Comparison of ENCODE assay signal across 9 mouse cellular contexts in the genomic region with DNA sequence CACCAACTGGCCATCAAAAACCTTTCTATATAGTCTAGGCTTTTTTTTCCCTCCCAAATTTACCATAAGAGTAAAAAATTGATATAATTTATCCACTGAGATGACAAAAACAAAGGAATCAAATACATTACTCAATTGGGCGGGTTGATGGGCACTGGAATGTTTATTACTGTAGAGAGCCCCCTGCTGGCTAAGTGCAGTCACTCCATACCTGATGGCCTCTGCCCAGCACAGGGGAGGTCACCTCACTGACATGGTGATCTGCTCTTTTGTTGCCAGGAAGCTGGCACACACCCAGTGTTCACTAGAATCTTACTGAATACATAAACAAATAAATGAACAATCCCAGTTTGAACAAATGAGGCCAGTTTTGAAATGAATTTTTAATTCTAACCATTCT. TPM values are rescaled to one million over a fixed set of nuclear protein-coding genes. Genes with fewer than 3 reads are reported as not detected.
DNase-seq lines count a peak whose midpoint lies in the region; ATAC-seq and TF ChIP-seq lines count a peak whose summit lies in the region.
"Had no signal": no experiment of that assay in that cellular context is flagged by ENCODE, and none has a peak within 500 bp of the region (broad histone marks: within the 10 kb centered on the region; RNA-seq: fewer than 3 reads in every experiment).

No protein-coding gene starts in this region.

- no peak overlapping the region for H3K9ac ChIP-seq in heart, adult 2 months (ENCODE audit: low read depth, low read length)
- H3K9ac ChIP-seq in liver, embryonic 13.5 days: no peak overlapping the region
- H3K9ac ChIP-seq: embryonic facial prominence, embryonic 12.5 days had no signal

- H3K27ac ChIP-seq in heart, adult 2 months: no peak overlapping the region
- H3K27ac ChIP-seq in bone marrow, adult 2 months (ENCODE audit: control insufficient read depth, insufficient read depth, low read depth, low read length, poor library complexity): no peak overlapping the region
- H3K27ac ChIP-seq in liver, embryonic 13.5 days: no peak overlapping the region
- H3K27ac ChIP-seq: embryonic facial prominence, embryonic 12.5 days had no signal

- no peaks in the 10 kb centered on the region for H3K9me3 ChIP-seq in liver, embryonic 13.5 days (replicated peaks)
- H3K9me3 ChIP-seq: embryonic facial prominence, embryonic 12.5 days had no signal

- no peaks in the 10 kb centered on the region for H3K36me3 ChIP-seq in heart, adult 2 months (ENCODE audit: control insufficient read depth, insufficient read depth, low read length)
- H3K36me3 ChIP-seq in liver, embryonic 13.5 days: peaks cover 6% of the 10 kb centered on the region
- H3K36me3 ChIP-seq: embryonic facial prominence, embryonic 12.5 days had no signal

- H3K27me3 ChIP-seq in heart, adult 2 months (ENCODE audit: control insufficient read depth, insufficient read depth, low read length): no peaks in the 10 kb centered on the region
- no peaks in the 10 kb centered on the region for H3K27me3 ChIP-seq in liver, embryonic 13.5 days
- H3K27me3 ChIP-seq: embryonic facial prominence, embryonic 12.5 days had no signal

- TF ChIP-seq CTCF in heart, adult 2 months (IDR thresholded peaks at IDR 0.05): peak; percentile 81
- TF ChIP-seq CTCF in bone marrow, adult 2 months (IDR thresholded peaks at IDR 0.05; ENCODE audit: control insufficient read depth, insufficient read depth, low read length): peak; percentile 69

- WGBS in heart, adult 2 months: 29% methylated on average over 1 of the region's 1 CpGs
- 28% methylated on average over 1 of the region's 1 CpGs for WGBS in bone marrow, adult 2 months
- WGBS in liver, embryonic 13.5 days (ENCODE audit: insufficient replicate concordance): 20% methylated on average over 1 of the region's 1 CpGs

- no peak overlapping the region for H3K4me2 ChIP-seq in liver, embryonic 13.5 days
- H3K4me2 ChIP-seq: embryonic facial prominence, embryonic 12.5 days had no signal

- H3K79me2 ChIP-seq in heart, adult 2 months (replicated peaks; ENCODE audit: control insufficient read depth, insufficient read depth, low read length): no peaks in the 10 kb centered on the region

- DNase-seq in heart, adult 2 months: peak in 1 of 2 experiments; percentile 30
- no peak for DNase-seq in heart, postnatal 25 days (ENCODE audit: low spot score)
- DNase-seq in liver, embryonic 13.5 days: peak; percentile 23
- peak; percentile 37 to 43 for DNase-seq in spleen, postnatal 36 days (ENCODE audit: low spot score in 2 of 2)
- DNase-seq in layer of hippocampus, adult 8-10 months (ENCODE audit: low spot score in 2 of 2): no peak

- H3K4me3 ChIP-seq in heart, adult 2 months: no peak overlapping the region
- H3K4me3 ChIP-seq in bone marrow, adult 2 months (replicated peaks; ENCODE audit: control insufficient read depth, low read depth, low read length): no peak overlapping the region
- H3K4me3 ChIP-seq in liver, embryonic 13.5 days (replicated peaks): no peak overlapping the region
- H3K4me3 ChIP-seq: embryonic facial prominence, embryonic 12.5 days had no signal

- peak; percentile 77 for ATAC-seq in CD4-positive, CD25-positive, alpha-beta regulatory T cell, adult 4 months
- ATAC-seq in granulocyte monocyte progenitor cell, adult 5-6 weeks (replicated peaks; ENCODE audit: poor library complexity, severe bottlenecking): peak; percentile 83
- ATAC-seq in liver, embryonic 13.5 days (ENCODE audit: low read depth): peak; percentile 59; the same call in 1 of the 2 replicates

- TF ChIP-seq EP300 in heart, adult 2 months (IDR thresholded peaks at IDR 0.05; ENCODE audit: insufficient read depth, low read depth, low read length): no peak

- intact Hi-C loops in heart, adult 2 months (cut with DNase I): no loop called here
- intact Hi-C loops in heart, postnatal 25 days (cut with DNase I): no loop called here

- no peaks in the 10 kb centered on the region; the same call in 1 of the 2 replicates for H3K4me1 ChIP-seq in heart, adult 2 months (ENCODE audit: control insufficient read depth, insufficient read depth, low read length)
- no peaks in the 10 kb centered on the region for H3K4me1 ChIP-seq in bone marrow, adult 2 months (ENCODE audit: control insufficient read depth, insufficient read depth, low read length)
- peaks cover 6% of the 10 kb centered on the region for H3K4me1 ChIP-seq in liver, embryonic 13.5 days (replicated peaks)

- no peak for TF ChIP-seq POLR2A in heart, adult 2 months (IDR thresholded peaks at IDR 0.05; ENCODE audit: insufficient read depth, low read depth, low read length)
- TF ChIP-seq POLR2A in bone marrow, adult 2 months (IDR thresholded peaks at IDR 0.05; ENCODE audit: borderline replicate concordance, control insufficient read depth, low read depth, low read length): no peak

RNA-seq across cellular contexts. Expression of a gene that starts 40.9 kb away (rescaled TPM):
- 10 to 100 TPM; 11.7 to 15.2 TPM for total RNA-seq in heart, adult 2 months (2021)
- polyA plus RNA-seq in heart, adult 2 months (2012; rRNA removed): 11.3 and 17.0 TPM in 2 replicates
- total RNA-seq in heart, postnatal 25 days (2021): 10 to 100 TPM in 1 of 2 experiments, 1 to 10 TPM in 1; 9.9 to 12.3 TPM
- polyA plus RNA-seq in CD4-positive, CD25-positive, alpha-beta regulatory T cell, adult 4 months (2017; shearing (Covaris generic)): 10 to 100 TPM; 13.4 to 22.5 TPM
- polyA plus RNA-seq in bone marrow, adult 2 months (2011; ENCODE audit: insufficient read depth, insufficient read length, low replicate concordance, missing spikeins): 4.5 and 4.6 TPM in 2 replicates
- total RNA-seq in granulocyte monocyte progenitor cell, adult 5-6 weeks (2014; fragmentation: Nextera tagmentation): not detected in 2 replicates
- not detected in 2 replicates for total RNA-seq in granulocyte monocyte progenitor cell, adult 5-6 weeks (2017)
- polyA plus RNA-seq in liver, embryonic 13.5 days (2015; fragmentation: Nextera tagmentation; extraction: Ambion mirVana): 8.3 and 8.9 TPM in 2 replicates
- 10 to 100 TPM; 54.1 to 70.5 (median 58.2) TPM for total RNA-seq in layer of hippocampus, adult 8-10 months (2022)

Comparison
In these comparisons a context has a peak if more than half of its experiments do, and no peak if none do; other contexts are left out.
1. DNase-seq: peak in liver, embryonic 13.5 days (single experiment) and spleen, postnatal 36 days (2 of 2); none in heart, postnatal 25 days (single experiment) and layer of hippocampus, adult 8-10 months (0 of 2).
2. RNA of a gene that starts 40.9 kb away (total RNA-seq): 54.1 to 70.5 TPM in layer of hippocampus, adult 8-10 months, 11.7 to 15.2 TPM in heart, adult 2 months and 9.9 to 12.3 TPM in heart, postnatal 25 days; not detected in granulocyte monocyte progenitor cell, adult 5-6 weeks; every median in the first group is over 10 times any median in the second.
3. Peak in every context shown above with its lines, with median percentiles within 50 percentile points of each other: ATAC-seq.